Mouse (Mus musculus) left cerebral cortex, postnatal 10 days (tissue): Measurements from ENCODE around the gene Ankrd49. TPM values are rescaled to one million over a fixed set of nuclear protein-coding genes. Genes with fewer than 3 reads are reported as not detected.

Experiments used
- DNase-seq, 2 experiments: peaks; one replicate each; pipeline ENCODE4 v3.0.0; 2021 to 2022; ENCODE audit warnings: low spot score in 2 of 2, mixed read lengths in 1 of 2; ENCODE audit errors: extremely low spot score in 1 of 2
- intact Hi-C: fragments of 180-260 bp; cut with DNase I; formaldehyde crosslinking; loops from one replicate; pipeline ENCODE4 v1.15.1; 2025
- total RNA-seq, 2 experiments: library from RNA; stranded (reverse); gene quantifications; 2 replicates each; pipeline ENCODE4 v1.2.3; 2021

The Ankrd49 gene
- total RNA-seq, result 10 to 100 TPM; 18.7 to 19.9 TPM

DNA sequence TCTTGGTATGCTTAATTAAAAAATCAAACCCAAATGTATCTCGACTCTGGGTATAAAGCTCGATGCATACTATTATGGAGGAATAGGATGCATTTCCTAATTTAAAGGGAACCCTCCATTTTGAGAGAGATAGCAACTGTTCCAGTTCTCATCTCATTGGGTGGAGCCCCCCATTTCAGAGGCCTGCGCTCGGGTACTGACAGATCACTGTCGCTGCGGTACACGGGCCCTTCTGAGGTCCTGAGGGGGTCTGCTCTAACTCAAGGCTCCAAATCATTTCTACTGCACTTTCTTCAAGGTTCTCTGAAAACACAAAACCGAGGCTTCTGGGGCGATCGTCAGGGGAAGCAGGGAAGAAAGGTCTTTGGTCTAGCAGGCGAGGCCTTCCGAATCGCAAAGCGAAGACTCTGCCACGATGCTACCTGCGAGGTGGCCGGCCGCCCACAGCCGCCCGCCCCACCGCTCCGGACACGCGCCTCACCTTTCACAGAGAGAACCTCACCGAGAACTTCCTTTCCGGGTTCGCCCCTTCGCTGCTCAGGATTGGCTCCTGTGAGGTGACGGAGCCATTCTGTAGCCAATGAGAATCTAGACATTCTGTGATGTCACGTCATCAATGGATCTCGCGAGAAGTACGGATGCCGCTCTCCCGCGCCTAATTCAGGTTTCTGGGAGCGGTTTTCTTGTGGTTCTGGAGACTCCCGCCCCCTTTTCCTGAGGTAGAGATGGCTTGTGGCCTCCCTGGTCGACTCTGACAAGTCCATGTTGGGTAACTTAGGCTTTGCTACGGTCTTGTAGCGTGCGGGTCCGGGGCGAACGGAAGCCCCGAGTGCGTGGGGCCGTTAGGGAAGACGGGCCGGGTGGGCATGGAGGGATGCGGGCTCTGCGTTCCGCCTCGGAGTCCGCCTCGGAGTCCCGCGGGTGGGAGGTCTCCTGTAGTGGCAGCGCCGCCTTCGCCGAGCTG, at the start of gene Ankrd49, which contains the start of gene Mre11a:
TSS of gene Ankrd49 (minus strand) at position 818 of the 964 bp plus-strand sequence.
TSS of gene Mre11a (plus strand) at position 616 of the 964 bp plus-strand sequence.
- intact Hi-C loops, result no loop called here
- DNase-seq, result peak; percentile 92 to 95

DNA sequence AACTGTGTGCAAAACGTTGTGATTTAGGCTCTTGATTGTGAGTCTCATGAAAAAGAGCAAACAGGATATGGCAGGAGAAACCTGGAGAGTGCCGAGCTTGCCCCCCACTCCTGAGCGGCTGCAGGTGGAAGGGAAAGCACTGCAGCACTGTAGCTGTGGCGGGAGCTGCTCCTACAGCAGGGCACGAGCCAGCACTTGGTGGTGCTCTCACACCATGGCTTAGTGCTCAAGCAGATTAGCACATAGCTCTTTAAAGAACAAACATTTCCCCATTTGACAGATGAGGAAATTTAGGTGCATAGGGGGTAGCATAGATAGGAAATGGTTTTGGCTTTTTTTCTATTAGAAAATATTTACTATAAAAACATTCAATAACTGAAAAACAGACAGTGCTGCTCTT, 47.4 kb upstream of the Ankrd49 start:
- DNase-seq, result no peak
- intact Hi-C loops, result no loop called here

DNA sequence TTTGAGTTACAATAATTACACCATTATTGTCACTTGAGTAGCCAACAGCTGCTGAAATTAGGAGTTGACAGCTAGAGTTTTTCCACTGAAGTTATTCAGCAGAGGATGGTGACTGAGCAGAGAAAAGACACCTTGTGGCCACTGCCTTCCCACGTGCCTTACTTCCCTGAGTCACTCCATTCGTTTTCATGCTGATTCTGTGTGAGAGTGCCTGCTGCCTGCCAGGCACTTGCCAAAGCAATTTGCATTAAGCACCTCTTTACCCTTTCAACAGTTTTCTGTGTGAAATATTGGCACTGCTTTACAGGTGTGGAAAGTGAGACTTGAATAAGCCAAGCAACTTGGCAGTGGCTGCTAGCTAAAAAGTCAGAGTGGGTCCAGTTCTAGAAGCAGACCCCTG, 43.2 kb upstream of the Ankrd49 start:
- intact Hi-C loops, result no loop called here
- no peak for DNase-seq

DNA sequence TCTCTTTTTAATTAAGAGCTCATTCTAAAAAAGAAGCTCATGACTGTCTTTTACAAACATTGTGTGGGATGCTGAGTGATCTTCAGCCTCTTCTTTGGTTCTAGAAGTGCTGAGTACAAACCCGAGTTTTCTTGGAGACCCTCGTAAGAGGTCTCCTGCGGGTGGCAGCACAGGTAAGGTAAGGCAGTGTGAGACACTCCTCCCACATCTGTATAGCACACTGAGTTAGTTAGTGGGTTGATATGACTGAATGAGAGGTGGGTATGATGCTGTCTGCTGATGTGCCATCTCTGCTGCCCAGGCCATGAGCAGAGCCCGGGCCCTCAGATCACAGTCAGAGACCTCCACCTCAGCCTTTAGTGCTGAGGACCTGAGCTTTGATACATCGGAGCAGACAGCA, 40.2 kb upstream of the Ankrd49 start:
- intact Hi-C loops, result no loop called here
- no peak for DNase-seq

DNA sequence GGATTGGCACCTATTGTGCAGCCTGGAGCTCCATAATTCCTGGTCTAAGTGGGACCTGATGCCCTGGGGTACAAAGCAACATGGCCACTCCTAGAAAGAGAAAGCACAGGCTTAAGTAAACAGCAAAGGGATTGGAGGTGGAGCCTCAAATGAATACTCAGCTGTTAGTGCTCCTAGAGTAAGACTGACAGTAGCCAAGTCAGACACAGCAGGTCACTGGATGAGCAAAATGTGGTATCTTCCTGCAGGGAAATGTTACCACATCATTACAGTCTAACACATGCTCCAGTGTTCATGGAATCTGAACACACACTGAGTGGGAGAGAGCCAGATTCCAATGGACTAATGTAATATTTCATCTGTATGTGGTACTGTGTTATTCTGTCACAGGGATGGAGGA, 36.7 kb upstream of the Ankrd49 start:
- intact Hi-C loops, result no loop called here

DNA sequence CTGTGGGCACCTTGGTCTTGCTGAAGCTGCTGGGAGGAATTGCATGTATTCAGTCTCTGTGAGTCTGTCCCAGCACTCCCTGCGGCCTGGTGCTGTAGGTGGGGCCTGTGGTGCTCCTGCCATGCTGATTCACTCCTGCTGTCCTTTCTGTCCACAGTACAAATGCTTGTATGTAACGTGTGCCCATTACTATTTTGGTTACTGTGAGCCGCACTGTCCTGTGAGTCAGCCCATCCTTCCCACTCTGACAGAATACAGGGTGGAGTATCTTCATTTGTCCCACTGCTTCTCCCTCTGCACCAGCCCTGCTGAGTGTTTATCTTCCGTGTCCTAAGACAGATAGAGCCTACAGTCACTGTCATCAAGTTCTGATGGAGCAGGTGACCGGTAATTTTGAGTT, 25.5 kb upstream of the Ankrd49 start:
- intact Hi-C loops, result no loop called here
- DNase-seq, result no peak

More for the DNA sequence above, 36.7 kb upstream of the Ankrd49 start:
- DNase-seq, result no peak

DNA sequence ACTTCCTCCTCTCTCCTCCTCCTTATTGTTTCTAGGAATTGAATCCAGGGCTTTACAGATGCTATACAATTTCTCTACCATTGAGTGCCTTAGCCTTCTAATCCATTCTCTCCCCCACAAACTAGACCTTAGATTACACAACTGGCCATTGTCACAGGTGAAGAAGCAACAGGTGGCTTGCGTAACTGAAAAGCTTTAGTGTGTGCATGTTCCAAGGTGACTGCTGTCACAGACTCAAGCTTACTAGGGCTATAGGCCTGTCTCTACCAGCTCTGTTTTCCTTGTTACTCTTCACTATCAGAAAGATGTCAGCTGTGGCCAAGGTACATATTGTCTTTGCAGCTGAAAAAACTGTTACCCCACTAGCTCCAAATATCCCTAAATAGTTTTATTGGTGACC, 22.1 kb upstream of the Ankrd49 start:
- intact Hi-C loops, result no loop called here
- no peak for DNase-seq

DNA sequence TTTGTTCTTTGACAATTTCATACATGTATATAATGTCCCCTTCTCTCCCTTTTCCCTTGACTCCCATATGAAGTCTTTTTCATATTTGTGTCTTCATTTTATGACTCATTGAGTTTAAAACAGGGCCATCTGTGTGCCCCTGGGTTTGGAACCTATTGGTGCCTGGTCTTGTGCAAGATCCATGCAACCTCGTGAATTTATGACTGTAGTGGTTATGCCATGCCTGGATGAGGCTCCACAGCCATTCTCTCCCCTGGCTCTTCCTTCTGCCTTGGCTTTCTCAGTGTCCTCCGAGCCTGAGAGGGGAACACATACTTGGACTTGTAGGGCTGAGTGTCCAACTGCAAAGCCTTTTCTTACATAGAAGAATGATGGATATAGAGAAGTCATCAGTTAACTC, 21.1 kb upstream of the Ankrd49 start:
- DNase-seq, result no peak
- intact Hi-C loops, result no loop called here

DNA sequence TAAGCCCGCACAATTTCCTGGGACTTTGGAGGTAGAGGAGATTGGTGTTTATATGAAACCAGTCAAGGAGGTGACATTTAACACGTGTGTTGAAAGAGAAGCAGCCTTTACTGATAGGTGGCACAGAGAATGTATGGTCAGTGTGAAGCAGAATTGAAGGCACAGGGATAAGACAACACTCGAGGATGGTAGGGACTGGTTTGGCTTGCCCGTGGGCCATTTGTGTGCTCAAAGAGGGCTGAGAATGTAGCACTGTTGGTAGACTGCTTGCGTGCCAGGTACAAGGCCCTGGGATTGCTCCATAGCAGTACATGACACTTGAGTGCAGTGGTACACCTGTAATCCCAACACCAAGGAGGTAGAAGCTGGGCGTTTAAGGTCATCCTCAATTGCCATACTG, 2.7 kb upstream of the Ankrd49 start:
- DNase-seq, result no peak
- intact Hi-C loops, result no loop called here

DNA sequence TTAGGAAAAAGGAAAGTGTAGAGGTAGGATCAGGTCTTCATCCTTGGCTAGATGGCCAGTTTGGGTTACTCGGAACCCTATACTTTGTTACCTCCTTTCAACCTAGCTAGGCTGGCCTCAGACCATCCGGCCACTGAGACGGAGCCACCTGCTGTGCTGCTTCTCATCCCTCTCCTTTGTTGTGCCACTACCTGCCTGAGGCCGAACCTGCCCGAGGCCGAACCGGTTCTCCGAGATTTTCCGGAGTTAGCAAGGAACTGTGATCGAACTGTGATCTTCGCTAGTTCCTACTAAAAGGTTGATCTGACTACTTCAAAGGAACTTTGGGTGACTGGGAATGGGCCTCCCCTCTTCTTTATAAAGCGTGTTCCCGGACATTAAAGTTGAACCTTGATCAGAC, 6.3 kb downstream of the Ankrd49 start:
- no peak for DNase-seq
- intact Hi-C loops, result no loop called here

DNA sequence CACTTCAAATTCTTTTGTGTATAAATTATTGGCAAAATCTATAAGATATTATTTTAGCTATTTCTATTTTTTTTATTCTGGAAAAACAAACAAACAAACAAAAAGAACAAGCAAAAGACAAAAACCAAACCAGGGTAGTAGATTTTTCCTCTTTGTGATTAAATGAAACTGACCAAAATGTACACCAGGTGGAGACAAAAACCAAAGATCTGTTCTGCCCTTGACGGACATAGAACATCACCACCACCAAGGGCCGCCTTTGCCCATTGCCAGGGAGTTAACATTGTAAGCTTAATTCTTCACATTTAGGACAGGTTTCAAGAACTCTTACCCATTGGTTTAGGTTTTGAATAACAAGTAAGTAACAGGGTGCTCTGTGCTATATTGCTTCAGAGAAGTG, 10.8 kb downstream of the Ankrd49 start:
- DNase-seq, result no peak

DNA sequence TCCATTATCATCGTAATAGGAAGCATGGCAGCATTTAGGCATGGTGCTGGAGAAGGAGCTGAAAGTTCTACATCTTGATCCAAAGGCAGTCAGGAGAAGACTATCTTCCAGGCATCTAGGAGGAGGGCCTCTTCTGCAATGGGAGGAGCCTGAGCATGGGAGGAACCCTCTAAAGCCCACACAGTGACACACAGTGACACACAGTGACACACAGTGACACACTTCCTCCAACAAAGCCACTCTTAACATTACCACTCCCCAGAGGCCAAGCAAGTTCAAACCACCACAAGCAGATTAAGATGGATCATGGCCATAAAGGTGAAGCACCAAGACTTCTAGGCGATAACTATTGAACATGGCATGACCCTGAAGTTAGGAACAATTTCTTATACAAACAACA, 12.6 kb downstream of the Ankrd49 start:
- intact Hi-C loops, result loop anchor here (2.0 to 5.0 kb wide), 2 partner anchors 243 to 440 kb away; no protein-coding TSS in a partner anchor
- DNase-seq, result no peak

More for the DNA sequence above, 10.8 kb downstream of the Ankrd49 start:
- intact Hi-C loops, result loop anchor here (2.0 to 5.0 kb wide), 2 partner anchors 241 to 438 kb away; no protein-coding TSS in a partner anchor

DNA sequence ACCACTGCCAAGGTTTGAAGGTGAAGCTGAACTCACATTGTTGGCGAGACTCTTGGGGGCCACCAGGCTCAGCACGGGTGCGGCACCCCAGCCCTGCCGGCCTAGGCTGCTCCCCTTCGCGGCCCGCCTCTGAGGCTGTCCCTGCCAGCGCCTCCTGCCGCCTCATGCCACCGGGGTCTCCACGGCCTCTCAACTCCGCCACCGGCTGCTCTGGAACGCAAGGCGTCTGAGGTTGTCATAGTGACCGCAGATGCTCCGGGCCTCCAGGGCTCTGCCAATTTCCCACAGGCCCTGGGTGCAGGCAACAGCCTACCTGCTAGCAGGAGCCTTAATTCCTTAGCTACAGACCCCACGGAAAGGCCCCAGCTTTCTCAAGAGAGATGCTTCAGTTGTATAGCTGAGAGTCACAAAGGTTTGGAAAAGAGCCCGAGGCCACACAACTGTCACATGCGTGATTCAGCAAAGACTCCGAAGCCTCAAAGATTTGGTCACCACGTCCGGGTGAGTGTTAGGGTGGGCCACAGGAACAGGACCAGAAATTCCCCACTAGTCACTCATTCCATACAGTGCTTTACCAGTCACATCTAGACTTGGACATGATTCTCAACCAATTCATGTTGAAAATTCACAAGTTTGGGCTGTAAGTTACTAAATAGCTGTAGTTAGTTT, 13.7 kb downstream of the Ankrd49 start, which contains the start of gene 1700012B09Rik:
TSS of gene 1700012B09Rik (minus strand) at position 228 of the 669 bp plus-strand sequence.
- intact Hi-C loops, result loop anchor here (5.0 kb wide), 1 partner anchor 441 kb away; no protein-coding TSS in a partner anchor

DNA sequence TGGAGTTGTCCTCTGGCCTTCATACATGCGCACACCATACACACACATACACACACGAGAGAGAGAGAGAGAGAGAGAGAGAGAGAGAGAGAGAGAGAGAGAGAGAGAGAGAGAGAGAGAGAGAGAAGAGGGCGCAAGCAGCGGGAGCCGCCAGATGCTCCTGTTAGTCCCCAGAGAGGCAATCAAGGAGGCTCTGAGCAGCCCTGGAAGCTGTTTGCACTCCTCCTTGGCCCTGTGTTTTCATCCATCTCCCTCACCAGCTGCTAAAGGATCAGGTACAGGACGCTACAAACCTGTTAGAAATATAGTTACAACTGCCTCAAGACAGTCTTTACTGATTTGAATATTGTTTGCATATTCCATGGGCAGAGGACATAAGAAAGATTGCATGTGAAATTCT, 14.8 kb downstream of the Ankrd49 start:
- intact Hi-C loops, result loop anchor here (5.0 to 10.0 kb wide), 3 partner anchors 258 to 1535 kb away; no protein-coding TSS in a partner anchor

More for the DNA sequence above, 13.7 kb downstream of the Ankrd49 start, which contains the start of gene 1700012B09Rik:
- peak in 1 of 2 experiments; percentile 38 for DNase-seq

DNA sequence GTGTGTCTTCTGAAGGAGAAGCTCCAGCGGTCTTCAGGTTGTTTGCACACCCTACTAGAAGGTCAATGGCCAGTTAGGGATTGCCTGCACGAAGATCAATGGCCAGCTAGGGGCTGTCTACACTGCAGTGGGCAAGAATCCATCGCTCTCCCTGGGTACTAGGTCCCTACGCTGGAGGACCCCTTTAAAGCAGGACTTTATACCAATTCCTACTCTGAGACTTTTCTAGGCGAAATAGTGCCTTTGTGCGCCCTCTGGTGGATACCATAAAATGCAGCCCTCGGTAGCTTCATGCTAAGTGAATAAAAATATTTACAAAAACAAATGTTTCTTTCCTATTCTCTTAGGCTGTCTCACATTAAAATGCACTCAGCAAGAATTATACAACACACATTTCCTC, 19.9 kb downstream of the Ankrd49 start:
- intact Hi-C loops, result loop anchor here (5.0 to 10.0 kb wide), 2 partner anchors 252 to 1530 kb away; no protein-coding TSS in a partner anchor
- DNase-seq, result peak in 1 of 2 experiments; percentile 56

More for the DNA sequence above, 14.8 kb downstream of the Ankrd49 start:
- DNase-seq, result no peak

DNA sequence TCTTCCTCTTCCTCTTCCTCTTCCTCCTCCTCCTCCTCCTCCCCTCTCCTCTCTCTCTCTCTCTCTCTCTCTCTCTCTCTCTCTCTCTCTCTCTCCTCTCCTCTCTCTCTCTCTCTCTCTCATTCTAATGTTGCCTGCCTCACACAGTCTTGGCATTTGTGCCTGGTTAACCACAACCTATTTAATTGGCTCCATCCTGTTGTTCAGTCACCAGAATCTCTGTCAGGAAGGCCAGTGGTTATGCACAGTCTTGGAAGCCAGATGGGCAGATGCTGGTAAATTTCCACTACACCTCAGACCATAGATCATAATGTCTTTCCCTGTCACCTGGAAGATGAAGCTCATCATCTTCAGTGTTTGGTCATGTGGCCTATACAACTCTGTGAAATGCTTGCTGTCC, 25.4 kb downstream of the Ankrd49 start:
- intact Hi-C loops, result no loop called here
- no peak for DNase-seq

DNA sequence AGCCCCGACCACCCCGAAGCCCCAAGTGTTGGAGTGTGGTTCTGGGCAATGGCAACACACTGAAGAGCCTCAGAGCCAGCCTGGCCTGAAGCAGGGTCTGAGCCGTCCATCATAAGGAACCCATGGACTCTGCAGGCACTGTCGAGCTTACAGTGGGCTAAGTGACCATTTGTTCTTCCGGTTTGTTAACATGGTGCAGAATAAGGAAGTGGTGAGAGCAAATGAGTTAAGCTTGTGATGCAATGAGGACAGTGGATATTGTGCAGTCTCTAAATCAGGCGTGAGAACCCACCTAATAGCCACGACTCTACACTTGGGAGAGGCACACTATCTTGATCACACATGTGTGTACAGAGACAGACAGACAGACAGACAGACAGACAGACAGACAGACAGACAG, 26.1 kb downstream of the Ankrd49 start:
- intact Hi-C loops, result no loop called here
- DNase-seq, result no peak

DNA sequence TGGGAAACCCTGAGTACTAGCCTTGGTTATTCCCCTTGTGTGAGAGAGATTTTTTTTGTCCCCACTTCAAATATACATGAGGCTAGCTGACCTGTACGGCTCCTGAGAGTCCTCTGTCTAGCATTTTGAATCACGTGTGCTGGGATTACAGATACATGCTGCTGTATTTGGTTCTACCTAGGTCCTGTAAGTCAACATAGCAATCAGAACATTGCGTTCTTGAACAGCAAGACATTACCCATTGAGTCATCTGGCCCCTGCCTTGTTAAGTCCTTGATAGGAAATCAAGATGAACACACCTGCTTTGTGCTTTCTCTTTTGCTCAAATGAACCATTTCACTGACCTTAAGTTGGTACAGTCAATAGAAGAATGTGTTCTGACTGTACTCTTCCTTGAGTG, 30.2 kb downstream of the Ankrd49 start:
- intact Hi-C loops, result no loop called here
- no peak for DNase-seq

DNA sequence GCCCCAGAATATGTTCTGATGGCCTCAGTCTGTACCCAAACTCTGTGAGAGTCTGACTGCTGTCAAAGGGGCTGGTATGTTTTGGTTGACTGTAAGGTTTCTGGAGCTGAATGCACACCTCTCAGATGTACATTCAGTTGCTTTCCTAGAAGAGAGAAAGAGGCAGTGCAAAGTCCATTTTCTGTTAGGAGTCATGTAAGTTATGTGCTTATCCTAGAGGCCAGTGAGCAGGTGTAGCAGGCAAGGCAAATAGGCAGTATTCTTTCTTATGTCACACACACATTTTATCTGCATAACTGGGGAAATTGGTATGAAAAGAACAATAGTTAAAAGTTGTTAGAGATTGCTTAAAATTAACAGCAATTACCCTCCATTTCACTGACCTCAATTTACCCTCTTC, 30.7 kb downstream of the Ankrd49 start:
- no peak for DNase-seq
- intact Hi-C loops, result no loop called here
